Mouse (Mus musculus) heart, adult 18-20 months (tissue): ENCODE data around the gene Atg13. TPM values are rescaled to one million over a fixed set of nuclear protein-coding genes. Genes with fewer than 3 reads are reported as not detected.

Experiments
- DNase-seq, 2 experiments: peaks; one replicate each; pipeline ENCODE4 v3.0.0; 2021 to 2022; ENCODE audit warnings: mixed read lengths in 1 of 2
- total RNA-seq, 2 experiments: library from RNA; stranded (reverse); gene quantifications; 2 replicates each; pipeline ENCODE4 v1.2.3; 2021

Atg13 gene
- total RNA-seq, 2 experiments from 2014 or later: 49.7 to 53.9 TPM

GRCm38 (mm10) chr2:91695436-91696224 is 14.7 kb downstream of the Atg13 start:
- peak; percentile 46 to 48 for DNase-seq

- peak; percentile 78 to 83 for DNase-seq
Measured at GRCm38 (mm10) chr2:91689452-91689851, 20.9 kb downstream of the Atg13 start.

GRCm38 (mm10) chr2:91683919-91684318 is 26.5 kb downstream of the Atg13 start:
- no peak for DNase-seq

GRCm38 (mm10) chr2:91682850-91683249 is 27.5 kb downstream of the Atg13 start:
- peak; percentile 45 to 66 for DNase-seq

- DNase-seq: no peak
Measured at GRCm38 (mm10) chr2:91676961-91677360, 33.4 kb downstream of the Atg13 start.

- DNase-seq: no peak
Measured at GRCm38 (mm10) chr2:91676420-91676819, 34.0 kb downstream of the Atg13 start.

- no peak for DNase-seq
Measured at GRCm38 (mm10) chr2:91674895-91675294, 35.5 kb downstream of the Atg13 start.

- peak in 1 of 2 experiments; percentile 34 for DNase-seq
Measured at GRCm38 (mm10) chr2:91673587-91673986, 36.8 kb downstream of the Atg13 start.

GRCm38 (mm10) chr2:91670038-91670437 is 40.3 kb downstream of the Atg13 start:
- no peak for DNase-seq

GRCm38 (mm10) chr2:91669326-91669725 is 41.0 kb downstream of the Atg13 start:
- DNase-seq: no peak

- DNase-seq: no peak
Measured at GRCm38 (mm10) chr2:91667747-91668146, 42.6 kb downstream of the Atg13 start.

GRCm38 (mm10) chr2:91666386-91666910 is 43.9 kb downstream of the Atg13 start:
- no peak for DNase-seq

- DNase-seq: no peak
Measured at GRCm38 (mm10) chr2:91664780-91665179, 45.6 kb downstream of the Atg13 start.

- no peak for DNase-seq
Measured at GRCm38 (mm10) chr2:91660981-91661380, 49.4 kb downstream of the Atg13 start.

GRCm38 (mm10) chr2:91659657-91660056 is 50.7 kb downstream of the Atg13 start:
- no peak for DNase-seq

GRCm38 (mm10) chr2:91656774-91657173 is 53.6 kb downstream of the Atg13 start:
- no peak for DNase-seq

- no peak for DNase-seq
Measured at GRCm38 (mm10) chr2:91655827-91656226, 54.5 kb downstream of the Atg13 start.

- DNase-seq: no peak
Measured at GRCm38 (mm10) chr2:91655388-91655787, 55.0 kb downstream of the Atg13 start.

- DNase-seq: no peak
Measured at GRCm38 (mm10) chr2:91652863-91653262, 57.5 kb downstream of the Atg13 start.

GRCm38 (mm10) chr2:91651458-91652258 is 58.7 kb downstream of the Atg13 start:
- DNase-seq: no peak

- no peak for DNase-seq
Measured at GRCm38 (mm10) chr2:91650360-91650995, 59.9 kb downstream of the Atg13 start.

GRCm38 (mm10) chr2:91649553-91650359 is 60.6 kb downstream of the Atg13 start, which contains the start of the genes Zfp408 and Arhgap1:
Gene Zfp408 (minus strand): TSS chr2:91649791.
Gene Arhgap1 (plus strand): TSS chr2:91649860.
- DNase-seq: peak; percentile 98 to 99
